Mouse (Mus musculus) forebrain, embryonic 13.5 days (tissue): Measurements from ENCODE around the gene Olfr612. TPM values are rescaled to one million over a fixed set of nuclear protein-coding genes. Genes with fewer than 3 reads are reported as not detected.
"Not testable (repeated sequence)": the region's sequence is repeated elsewhere in the genome, so short reads cannot be mapped to it uniquely, and the experiment has no call there.

Source experiments
- ATAC-seq: fragments of 200-750 bp; cut with Nextera tagmentation; 2 replicates; pipeline ENCODE4 v1.8.0; 2017
- H3K27ac ChIP-seq: fragments of 300-500 bp; sonication (generic); 2 replicates; pipeline ENCODE4 v1.5.1; 2015; ENCODE audit warnings: inconsistent platforms, mild to moderate bottlenecking, moderate library complexity
- H3K27me3 ChIP-seq: fragments of 300-500 bp; sonication (generic); 2 replicates; pipeline ENCODE4 v1.6.1; 2015; ENCODE audit warnings: mild to moderate bottlenecking, inconsistent platforms
- H3K36me3 ChIP-seq: fragments of 300-500 bp; sonication (generic); 2 replicates; pipeline ENCODE4 v1.6.1; 2015; ENCODE audit warnings: mild to moderate bottlenecking, inconsistent platforms; ENCODE audit not compliant: poor library complexity, severe bottlenecking
- H3K4me1 ChIP-seq: fragments of 300-500 bp; sonication (generic); 2 replicates; pipeline ENCODE4 v1.6.1; 2015; ENCODE audit warnings: inconsistent platforms
- H3K4me2 ChIP-seq: fragments of 300-500 bp; sonication (generic); 2 replicates; pipeline ENCODE4 v1.6.1; 2015; ENCODE audit warnings: inconsistent platforms, mild to moderate bottlenecking, moderate library complexity
- H3K4me3 ChIP-seq: fragments of 300-500 bp; sonication (generic); 2 replicates; pipeline ENCODE4 v1.5.1; 2015; ENCODE audit warnings: mild to moderate bottlenecking, inconsistent platforms
- H3K9ac ChIP-seq: fragments of 300-500 bp; sonication (generic); 2 replicates; pipeline ENCODE4 v1.6.1; 2015; ENCODE audit warnings: mild to moderate bottlenecking, inconsistent platforms
- H3K9me3 ChIP-seq: fragments of 300-500 bp; sonication (generic); replicated peaks from 2 replicates; pipeline ENCODE4 v1.6.1; 2016; ENCODE audit warnings: inconsistent platforms
- WGBS: fragments of 180-500 bp; shearing (Covaris S2); methylation state at CpG from one replicate; pipeline ENCODE4 v1.1.7; 2015; 5-methylcytosine and 5-hydroxymethylcytosine counted together
- microRNA-seq: library from miRNA; unstranded; fragments of <30 nt; microRNA quantifications from one replicate; pipeline ENCODE4, GENCODE M21; 2016
- polyA plus RNA-seq: library from polyadenylated mRNA; unstranded; fragments of >200 nt; fragmentation: Nextera tagmentation; extraction: Ambion mirVana; gene quantifications from 2 replicates; pipeline ENCODE4 v1.2.1, GENCODE M21; 2015

The Olfr612 gene
- not detected in 2 replicates for polyA plus RNA-seq

DNA sequence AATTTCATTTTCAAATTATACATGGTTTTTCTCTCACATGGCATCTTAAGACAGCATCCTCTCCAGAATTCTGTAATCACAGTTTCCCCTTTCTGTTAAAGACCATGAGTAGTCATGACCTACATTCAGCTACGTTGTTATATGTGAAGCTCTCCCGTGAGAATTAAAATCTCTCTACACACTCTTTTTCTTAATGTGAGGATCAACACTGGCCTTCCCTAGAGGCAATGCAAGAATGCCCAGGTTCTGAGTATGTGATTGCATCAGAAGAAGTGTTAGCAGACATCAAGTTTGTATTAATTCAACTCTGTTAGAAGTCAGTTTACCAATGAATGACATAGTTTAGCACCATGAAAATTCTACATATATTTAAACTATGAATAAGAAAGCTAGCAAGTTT is at the start of gene Olfr612:
Gene Olfr612 (minus strand): TSS at position 101 of the 400 bp plus-strand sequence.
- not testable (repeated sequence) for H3K27ac ChIP-seq, ATAC-seq, H3K27me3 ChIP-seq, H3K9ac ChIP-seq, H3K4me3 ChIP-seq, H3K36me3 ChIP-seq, H3K4me1 ChIP-seq, H3K4me2 ChIP-seq, H3K9me3 ChIP-seq
- 85% methylated on average over 2 of the region's 2 CpGs for WGBS

DNA sequence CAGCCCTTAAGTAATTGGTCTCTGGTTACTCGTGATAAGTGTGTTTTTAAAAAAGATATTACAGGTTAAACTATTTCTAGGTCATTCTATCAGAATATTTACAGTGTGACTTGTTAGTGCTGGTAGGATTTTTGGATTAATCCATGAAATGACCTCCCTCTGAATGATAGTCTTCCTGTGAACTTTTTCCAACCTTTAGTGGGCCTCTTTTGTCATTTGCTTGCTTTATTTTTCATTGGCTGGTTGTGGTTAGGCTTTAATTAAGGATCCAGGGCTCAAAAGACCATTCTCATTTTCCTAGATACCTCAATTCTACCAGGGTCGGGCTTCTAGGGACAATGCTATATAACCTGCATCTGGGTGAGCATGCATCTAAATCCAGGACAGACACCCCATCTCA is 47.3 kb upstream of the Olfr612 start, which contains the start of gene Olfr618:
Gene Olfr618 (plus strand): TSS at position 301 of the 400 bp plus-strand sequence.
- 68% methylated on average over 2 of the region's 2 CpGs for WGBS
- H3K27ac ChIP-seq, result no peak within 1 kb of the TSS
- H3K36me3 ChIP-seq, result no peaks in the 10 kb centered on the region
- H3K4me1 ChIP-seq, result no peaks in the 10 kb centered on the region
- no peak within 1 kb of the TSS for H3K9ac ChIP-seq
- H3K9me3 ChIP-seq, result no peaks in the 10 kb centered on the region
- no peak for ATAC-seq
- no peaks in the 10 kb centered on the region for H3K27me3 ChIP-seq
- no peak within 1 kb of the TSS for H3K4me2 ChIP-seq
- no peak within 1 kb of the TSS for H3K4me3 ChIP-seq

DNA sequence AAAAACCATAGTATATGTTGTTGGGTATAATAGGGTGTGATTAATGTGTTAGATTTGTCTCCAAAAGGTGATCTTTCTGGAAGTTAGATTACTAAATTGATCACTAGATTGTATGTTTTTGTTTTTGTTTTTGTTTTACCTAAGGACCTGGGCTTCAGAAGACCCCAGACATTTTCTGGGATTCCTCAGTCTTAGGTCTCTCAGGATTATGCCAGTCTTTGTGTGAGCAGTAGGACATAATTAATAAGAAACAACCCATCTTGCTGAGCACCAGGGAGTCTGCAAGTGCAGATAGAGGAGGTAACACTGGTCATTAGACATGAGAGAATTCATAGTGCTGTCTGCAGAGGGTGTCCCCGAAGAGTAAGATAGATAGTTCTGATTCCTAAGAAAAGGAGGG is 30.2 kb upstream of the Olfr612 start, which contains the start of gene Olfr617:
Gene Olfr617 (plus strand): TSS at position 301 of the 400 bp plus-strand sequence.
- Histone ChIP-seq H3K4me3 (no peak within 1 kb of the TSS), H3K9me3 (no peaks in the 10 kb centered on the region), H3K27me3 (no peaks in the 10 kb centered on the region), H3K36me3 (no peaks in the 10 kb centered on the region), H3K4me2 (no peak within 1 kb of the TSS), H3K4me1 (no peaks in the 10 kb centered on the region), H3K9ac (no peak within 1 kb of the TSS), H3K27ac (no peak within 1 kb of the TSS)
- ATAC-seq, result no peak
- WGBS, result 90% methylated on average over 1 of the region's 1 CpGs

DNA sequence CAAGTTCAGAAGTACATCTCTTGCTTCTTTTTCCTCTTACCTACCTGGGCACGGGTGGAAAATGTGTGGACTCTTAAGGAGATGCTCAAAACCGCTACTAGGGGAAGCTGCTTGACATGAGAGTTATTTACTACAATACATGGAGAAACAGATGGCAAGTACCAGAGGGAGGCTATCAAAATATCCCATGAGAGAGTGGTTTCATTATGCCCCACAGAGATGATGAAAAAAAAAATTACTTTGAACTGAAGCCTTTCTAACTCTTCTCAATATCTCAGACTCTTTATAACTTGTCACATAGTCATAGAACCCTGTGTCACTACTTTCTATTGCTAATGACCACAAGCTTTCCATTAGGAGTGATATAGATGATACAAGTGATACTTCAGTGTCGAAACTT is 26.5 kb upstream of the Olfr612 start, which contains the start of gene Olfr616:
Gene Olfr616 (minus strand): TSS at position 101 of the 400 bp plus-strand sequence.
- H3K27me3 ChIP-seq, result no peaks in the 10 kb centered on the region
- no peaks in the 10 kb centered on the region for H3K4me1 ChIP-seq
- H3K9ac ChIP-seq, result no peak within 1 kb of the TSS
- H3K4me2 ChIP-seq, result no peak within 1 kb of the TSS
- no peak for ATAC-seq
- no peaks in the 10 kb centered on the region for H3K36me3 ChIP-seq
- H3K27ac ChIP-seq, result no peak within 1 kb of the TSS
- H3K4me3 ChIP-seq, result no peak within 1 kb of the TSS
- 75% methylated on average over 3 of the region's 3 CpGs for WGBS
- H3K9me3 ChIP-seq, result no peaks in the 10 kb centered on the region

DNA sequence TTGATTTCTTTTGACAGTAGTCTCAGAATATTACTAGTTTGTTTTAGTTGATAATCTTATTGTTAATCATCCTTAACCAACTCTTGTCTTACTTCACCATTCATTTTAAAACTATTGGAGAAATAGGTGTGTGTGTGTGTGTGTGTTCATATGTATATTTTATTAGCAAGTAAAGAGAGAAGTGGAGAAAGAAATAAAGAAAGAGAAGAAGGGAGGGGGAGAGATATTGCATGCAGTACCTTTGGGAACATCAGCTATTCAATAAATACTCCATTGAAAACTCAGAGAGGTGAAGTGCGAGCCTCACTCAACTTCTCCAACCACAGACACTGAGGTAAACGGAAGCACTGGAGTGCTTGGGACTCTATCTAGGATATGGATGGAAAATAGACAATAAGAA is 13.3 kb upstream of the Olfr612 start, which contains the start of gene Olfr615:
Gene Olfr615 (plus strand): TSS at position 301 of the 400 bp plus-strand sequence.
- Histone ChIP-seq H3K9ac (no peak within 1 kb of the TSS), H3K4me3 (no peak within 1 kb of the TSS), H3K4me1 (no peaks in the 10 kb centered on the region), H3K9me3 (no peaks in the 10 kb centered on the region), H3K27me3 (no peaks in the 10 kb centered on the region), H3K4me2 (no peak within 1 kb of the TSS), H3K27ac (no peak within 1 kb of the TSS), H3K36me3 (no peaks in the 10 kb centered on the region)
- no peak for ATAC-seq
- WGBS, result 89% methylated on average over 2 of the region's 2 CpGs

DNA sequence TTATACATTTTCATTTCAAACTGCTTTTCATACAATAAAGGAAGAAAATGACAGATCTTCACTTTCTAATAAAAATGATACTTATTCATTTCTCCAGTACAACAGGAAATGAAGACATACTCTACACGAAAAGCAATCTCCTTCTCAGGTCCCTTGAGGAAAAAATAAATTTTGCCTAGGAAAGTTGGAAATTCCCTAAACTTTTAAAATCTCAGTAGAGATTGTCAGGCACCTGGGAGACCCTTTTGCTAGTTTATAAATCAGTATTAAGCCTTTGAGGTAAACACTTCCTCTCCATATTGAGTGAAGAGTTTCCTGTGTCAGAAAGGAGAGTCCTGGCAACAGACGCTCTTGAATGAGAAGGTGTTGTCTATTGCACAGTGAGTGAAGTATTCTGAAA is 5.3 kb upstream of the Olfr612 start, which contains the start of gene Olfr613:
Gene Olfr613 (plus strand): TSS at position 301 of the 400 bp plus-strand sequence.
- Histone ChIP-seq H3K36me3 (no peaks in the 10 kb centered on the region), H3K9ac (no peak within 1 kb of the TSS), H3K4me2 (no peak within 1 kb of the TSS), H3K27me3 (no peaks in the 10 kb centered on the region), H3K4me3 (no peak within 1 kb of the TSS), H3K9me3 (no peaks in the 10 kb centered on the region), H3K4me1 (no peaks in the 10 kb centered on the region), H3K27ac (no peak within 1 kb of the TSS)
- no peak for ATAC-seq
- 89% methylated on average over 2 of the region's 2 CpGs for WGBS

DNA sequence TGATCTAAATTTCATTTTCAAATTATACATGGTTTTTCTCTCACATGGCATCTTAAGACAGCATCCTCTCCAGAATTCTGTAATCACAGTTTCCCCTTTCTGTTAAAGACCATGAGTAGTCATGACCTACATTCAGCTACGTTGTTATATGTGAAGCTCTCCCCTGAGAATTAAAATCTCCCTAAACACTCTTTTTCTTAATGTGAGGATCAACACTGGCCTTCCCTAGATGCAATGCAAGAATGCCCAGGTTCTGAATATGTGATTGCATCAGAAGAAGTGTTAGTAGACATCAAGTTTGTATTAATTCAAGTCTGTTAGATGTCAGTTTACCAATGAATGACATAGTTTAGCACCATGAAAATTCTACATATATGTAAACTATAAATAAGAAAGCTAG is 21.8 kb downstream of the Olfr612 start, which contains the start of gene Olfr611:
Gene Olfr611 (minus strand): TSS at position 101 of the 400 bp plus-strand sequence.
- H3K4me2 ChIP-seq, H3K27ac ChIP-seq, H3K36me3 ChIP-seq, H3K9me3 ChIP-seq, ATAC-seq, H3K9ac ChIP-seq, H3K4me1 ChIP-seq, H3K27me3 ChIP-seq, H3K4me3 ChIP-seq: not testable (repeated sequence)
- 56% methylated on average over 1 of the region's 1 CpGs for WGBS

DNA sequence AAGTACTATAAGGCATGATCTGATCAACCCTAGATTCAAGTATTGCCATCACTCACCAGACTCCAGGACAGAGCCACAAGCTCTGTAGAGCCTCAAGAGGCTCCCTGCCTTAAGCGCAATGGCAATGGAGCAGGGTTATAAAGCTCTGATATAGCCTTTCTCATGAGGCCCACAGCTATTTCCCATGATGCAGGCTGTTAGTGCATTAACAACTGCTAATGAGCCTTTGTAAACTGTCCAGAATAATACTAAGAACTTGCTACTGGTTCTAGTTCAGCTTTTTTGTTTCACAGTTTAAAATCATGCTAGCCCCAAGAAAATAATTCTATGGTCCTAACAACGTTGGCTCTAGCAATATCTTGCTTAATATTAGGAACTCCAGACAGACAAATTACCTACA is 30.5 kb downstream of the Olfr612 start, which contains the start of gene Olfr610:
Gene Olfr610 (minus strand): TSS at position 101 of the 400 bp plus-strand sequence.
- Histone ChIP-seq H3K9me3 (no peaks in the 10 kb centered on the region), H3K36me3 (no peaks in the 10 kb centered on the region), H3K9ac (no peak within 1 kb of the TSS), H3K4me3 (no peak within 1 kb of the TSS), H3K4me2 (no peak within 1 kb of the TSS), H3K4me1 (no peaks in the 10 kb centered on the region), H3K27me3 (no peaks in the 10 kb centered on the region), H3K27ac (no peak within 1 kb of the TSS)
- WGBS, result 90% methylated on average over 2 of the region's 2 CpGs
- no peak for ATAC-seq

DNA sequence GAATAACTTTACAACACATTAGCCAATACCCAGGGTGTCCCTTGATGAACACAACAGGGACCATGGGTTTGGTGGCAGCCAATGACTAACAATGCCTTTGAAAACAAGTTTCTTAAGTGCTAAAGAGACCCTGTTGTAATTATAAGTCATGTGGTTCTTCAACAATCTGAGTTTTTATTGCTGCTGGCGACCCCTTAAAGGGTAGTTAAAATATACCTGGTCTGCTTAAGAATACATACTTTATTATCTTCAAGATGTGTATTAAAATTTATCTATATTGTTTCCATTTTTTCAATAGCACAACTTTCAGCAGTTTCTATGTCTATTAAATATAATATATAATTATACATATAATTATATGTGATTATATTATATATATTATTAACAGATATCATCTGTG is 44.6 kb downstream of the Olfr612 start, which contains the start of gene Olfr609:
Gene Olfr609 (minus strand): TSS at position 101 of the 400 bp plus-strand sequence.
- Histone ChIP-seq H3K4me3 (no peak within 1 kb of the TSS), H3K27ac (no peak within 1 kb of the TSS), H3K4me1 (no peaks in the 10 kb centered on the region), H3K36me3 (no peaks in the 10 kb centered on the region), H3K9me3 (no peaks in the 10 kb centered on the region), H3K27me3 (no peaks in the 10 kb centered on the region), H3K4me2 (no peak within 1 kb of the TSS), H3K9ac (no peak within 1 kb of the TSS)
- ATAC-seq, result no peak
- WGBS, result 52% methylated on average over 1 of the region's 1 CpGs

Small RNA genes lying within 50 kb of the gene (microRNA-seq; reads per million reads assigned to microRNA genes)
- gene Gm26506, result not detected

Other genes with a start within 250 kb of the Olfr612 start
- not detected in 2 replicates for gene Olfr596, start 237.1 kb downstream of the Olfr612 start, polyA plus RNA-seq
- not detected in 2 replicates for gene Olfr597, start 226.4 kb downstream of the Olfr612 start, polyA plus RNA-seq
- gene Olfr598, start 219.1 kb downstream of the Olfr612 start, polyA plus RNA-seq, result not detected in 2 replicates
- gene Olfr599, start 206.8 kb downstream of the Olfr612 start, polyA plus RNA-seq, result not detected in 2 replicates
- not detected in 2 replicates for gene Olfr600, start 193.0 kb downstream of the Olfr612 start, polyA plus RNA-seq
- gene Olfr601, start 180.1 kb downstream of the Olfr612 start, polyA plus RNA-seq, result not detected in 2 replicates
- not detected in 2 replicates for gene Olfr603, start 156.5 kb downstream of the Olfr612 start, polyA plus RNA-seq
- not detected in 2 replicates for gene Usp17lc, start 127.6 kb downstream of the Olfr612 start, polyA plus RNA-seq
- gene Olfr605, start 97.3 kb downstream of the Olfr612 start, polyA plus RNA-seq, result not detected in 2 replicates
- not detected in 2 replicates for gene Olfr606, start 93.7 kb downstream of the Olfr612 start, polyA plus RNA-seq
- not detected in 2 replicates for gene Olfr607, start 78.6 kb downstream of the Olfr612 start, polyA plus RNA-seq
- gene Olfr608, start 72.8 kb downstream of the Olfr612 start, polyA plus RNA-seq, result not detected in 2 replicates
- not detected in 2 replicates for gene Olfr609, start 44.7 kb downstream of the Olfr612 start, polyA plus RNA-seq
- gene Olfr610, start 30.6 kb downstream of the Olfr612 start, polyA plus RNA-seq, result not detected in 2 replicates
- not detected in 2 replicates for gene Olfr611, start 21.9 kb downstream of the Olfr612 start, polyA plus RNA-seq
- gene Olfr613, start 5.4 kb upstream of the Olfr612 start, polyA plus RNA-seq, result not detected in 2 replicates
- gene Olfr615, start 13.4 kb upstream of the Olfr612 start, polyA plus RNA-seq, result not detected in 2 replicates
- gene Olfr616, start 26.4 kb upstream of the Olfr612 start, polyA plus RNA-seq, result not detected in 2 replicates
- not detected in 2 replicates for gene Olfr617, start 30.3 kb upstream of the Olfr612 start, polyA plus RNA-seq
- not detected in 2 replicates for gene Olfr618, start 47.4 kb upstream of the Olfr612 start, polyA plus RNA-seq
- gene Olfr619, start 57.9 kb upstream of the Olfr612 start, polyA plus RNA-seq, result not detected in 2 replicates
- not detected in 2 replicates for gene Olfr620, start 69.8 kb upstream of the Olfr612 start, polyA plus RNA-seq
- gene Olfr622, start 100.0 kb upstream of the Olfr612 start, polyA plus RNA-seq, result not detected in 2 replicates
- gene Olfr623, start 121.0 kb upstream of the Olfr612 start, polyA plus RNA-seq, result not detected in 2 replicates
- 0.03 TPM in 1 of 2 replicates, not detected in the other for gene Olfr624, start 128.5 kb upstream of the Olfr612 start, polyA plus RNA-seq
- gene Olfr625-ps1, start 140.0 kb upstream of the Olfr612 start, polyA plus RNA-seq, result not detected in 2 replicates
- not detected in 2 replicates for gene Olfr243, start 172.0 kb upstream of the Olfr612 start, polyA plus RNA-seq
- gene Olfr628, start 187.7 kb upstream of the Olfr612 start, polyA plus RNA-seq, result not detected in 2 replicates
- not detected in 2 replicates for gene Olfr629, start 202.2 kb upstream of the Olfr612 start, polyA plus RNA-seq
- gene Olfr630, start 214.6 kb upstream of the Olfr612 start, polyA plus RNA-seq, result not detected in 2 replicates
- gene Olfr69, start 228.9 kb upstream of the Olfr612 start, polyA plus RNA-seq, result not detected in 2 replicates
- not detected in 2 replicates for gene Olfr68, start 237.0 kb upstream of the Olfr612 start, polyA plus RNA-seq
- gene Olfr67, start 249.1 kb upstream of the Olfr612 start, polyA plus RNA-seq, result not detected in 2 replicates